4 mouse cellular contexts compared by ENCODE assay signal in the genomic region with DNA sequence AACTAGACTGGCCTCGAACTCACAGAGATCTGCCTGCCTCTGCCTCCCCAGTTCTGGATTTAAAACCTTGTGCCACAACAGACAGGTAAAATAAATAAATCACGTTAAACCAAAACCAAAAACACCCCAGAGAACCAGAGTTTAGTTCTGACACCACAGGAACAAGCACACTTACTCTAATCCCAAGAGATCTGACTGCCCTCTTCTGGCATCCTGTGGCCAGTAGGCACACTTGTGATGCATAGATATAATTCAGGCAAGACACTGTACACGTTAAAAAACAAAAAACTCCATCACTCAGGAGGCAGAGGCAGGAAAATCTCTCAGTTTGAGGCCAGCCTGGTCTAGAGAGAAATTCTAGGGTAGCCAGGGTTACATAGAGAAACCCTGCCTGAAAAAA.
"Had no signal": no experiment of that assay in that cellular context is flagged by ENCODE, and none has a peak within 500 bp of the region (broad histone marks: within the 10 kb centered on the region; RNA-seq: fewer than 3 reads in every experiment).

No protein-coding gene starts in this region.

- H3K27ac ChIP-seq: limb, embryonic 15.5 days; neural tube, embryonic 12.5 days had no signal

- DNase-seq: lung, adult 2 months had no signal

- H3K9ac ChIP-seq: limb, embryonic 15.5 days had no signal

- H3K9me3 ChIP-seq: kidney, embryonic 15.5 days; limb, embryonic 15.5 days; neural tube, embryonic 12.5 days had no signal

- H3K27me3 ChIP-seq: kidney, embryonic 15.5 days; limb, embryonic 15.5 days; neural tube, embryonic 12.5 days had no signal
